Mouse (Mus musculus): ENCODE measurements around the gene Pfn1. TPM values are rescaled to one million over a fixed set of nuclear protein-coding genes. Genes with fewer than 3 reads are reported as not detected.
A peak's percentile ranks its signal among the peaks of the same experiment; 100 is the strongest.

The Pfn1 gene
- polyA plus RNA-seq (2017; shearing (Covaris generic)), result 1,000 to 10,000 TPM; 3,037 to 4,758 (median 3,214) TPM

GRCm38 (mm10) chr11:70654198-70654922 is at the start of gene Pfn1:
TSS of gene Pfn1 (minus strand) at chr11:70654644.
- peak; percentile 45 for ATAC-seq

DNA sequence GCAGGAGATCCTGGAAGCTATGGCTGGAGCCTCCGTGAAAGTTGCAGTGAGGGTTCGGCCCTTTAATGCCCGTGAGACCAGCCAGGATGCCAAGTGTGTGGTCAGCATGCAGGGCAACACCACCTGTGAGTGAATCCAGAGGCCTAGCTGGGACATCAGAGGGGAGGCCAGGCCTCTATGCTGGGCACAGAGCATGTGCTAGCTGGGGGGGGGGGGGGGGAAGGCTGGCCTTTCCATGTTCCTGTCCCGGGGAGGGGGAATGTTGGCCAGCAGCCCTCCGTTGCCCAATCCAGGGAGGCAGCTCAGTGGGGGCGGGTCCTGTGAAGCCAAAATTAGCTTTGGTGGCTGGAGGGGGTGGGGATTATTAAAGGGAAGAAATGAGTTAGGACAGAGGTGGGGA is 48.3 kb upstream of the Pfn1 start:
- ATAC-seq, result no peak

- ATAC-seq, result no peak
Measured at GRCm38 (mm10) chr11:70701984-70702733, 47.7 kb upstream of the Pfn1 start.

- ATAC-seq, result no peak
Measured at GRCm38 (mm10) chr11:70701221-70701955, 46.9 kb upstream of the Pfn1 start.

- ATAC-seq, result peak; percentile 26
Measured at GRCm38 (mm10) chr11:70700613-70701012, 46.2 kb upstream of the Pfn1 start.

- ATAC-seq, result peak; percentile 95
Measured at GRCm38 (mm10) chr11:70699722-70700556, 45.5 kb upstream of the Pfn1 start, which contains the start of the genes Inca1 and Kif1c. TSS of gene Inca1 (minus strand) at chr11:70700155. TSS of gene Kif1c (plus strand) at chr11:70700548.

DNA sequence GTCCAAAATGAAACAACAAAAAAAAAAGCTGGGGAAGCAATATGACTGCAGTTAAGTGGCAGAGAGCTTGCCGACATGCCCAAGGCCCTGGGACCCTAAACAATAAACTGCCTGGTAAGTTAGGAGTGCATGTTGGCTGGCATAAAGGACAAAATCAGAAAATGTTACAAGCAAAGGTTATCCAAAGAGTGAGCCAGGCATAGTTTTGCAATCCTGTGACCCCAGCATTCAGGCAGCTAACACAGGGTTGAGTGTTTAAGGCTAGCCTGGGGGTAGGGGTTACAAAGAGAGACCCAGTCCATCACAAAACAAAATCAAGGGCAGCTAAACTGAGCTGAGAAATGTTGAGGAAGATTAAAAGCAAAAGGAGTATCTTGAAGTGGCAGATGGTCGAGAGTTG is 44.6 kb upstream of the Pfn1 start:
- no peak for ATAC-seq

DNA sequence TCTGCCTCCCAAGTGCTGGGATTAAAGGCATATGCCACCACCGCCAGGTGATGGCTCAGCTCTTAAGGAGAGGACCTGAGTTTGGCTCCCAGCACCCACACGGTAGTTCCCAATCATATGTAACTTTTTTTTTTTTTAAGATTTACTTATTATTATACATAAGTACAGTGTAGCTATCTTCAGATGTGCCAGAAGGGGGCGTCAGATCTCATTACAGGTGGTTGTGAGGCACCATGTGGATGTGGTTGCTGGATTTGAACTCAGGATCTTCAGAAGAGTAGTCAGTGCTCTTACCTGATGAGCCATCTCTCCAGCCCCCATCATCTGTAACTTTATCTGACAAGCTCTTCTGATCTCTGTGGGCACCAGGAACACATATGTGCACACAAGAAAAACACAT is 42.9 kb upstream of the Pfn1 start:
- ATAC-seq, result no peak

DNA sequence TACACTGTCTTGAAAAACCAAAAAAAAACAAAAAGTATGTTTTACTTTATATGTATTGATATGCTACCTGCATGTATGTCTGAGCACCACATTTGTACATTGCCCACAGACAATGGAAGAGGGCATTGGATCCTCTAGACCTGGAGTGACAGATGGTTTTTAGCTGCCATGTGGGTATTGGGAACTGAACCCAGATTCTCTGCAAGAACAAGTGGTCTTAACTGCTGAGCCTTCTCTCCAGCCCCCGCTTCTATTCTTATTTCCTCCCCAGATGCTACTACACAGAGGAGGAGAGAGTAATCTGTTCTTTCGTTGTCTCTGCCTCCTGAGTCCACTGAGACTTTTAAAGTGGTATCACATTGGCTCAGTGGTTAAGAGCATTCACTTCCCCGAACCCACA is 39.1 kb upstream of the Pfn1 start:
- no peak for ATAC-seq

DNA sequence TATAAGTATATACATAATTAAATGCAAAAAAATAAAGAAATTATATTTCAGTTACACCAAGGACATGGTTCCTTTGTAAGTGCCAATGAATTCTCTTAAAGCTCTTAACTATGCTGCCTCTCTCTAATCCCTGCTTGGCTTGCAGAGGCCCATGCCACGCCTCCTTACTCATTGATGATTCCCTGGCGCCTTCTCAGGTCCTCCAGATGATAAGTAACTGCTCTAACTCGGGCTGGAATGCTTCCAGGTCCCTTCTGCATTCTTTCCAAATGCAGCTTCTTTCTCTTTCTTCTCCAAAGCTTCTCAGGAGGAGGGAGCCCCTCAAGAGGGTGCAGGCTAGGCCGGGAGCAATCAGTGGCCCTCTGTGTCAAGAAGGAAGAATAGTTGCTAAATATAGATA is 35.1 kb upstream of the Pfn1 start:
- no peak for ATAC-seq

DNA sequence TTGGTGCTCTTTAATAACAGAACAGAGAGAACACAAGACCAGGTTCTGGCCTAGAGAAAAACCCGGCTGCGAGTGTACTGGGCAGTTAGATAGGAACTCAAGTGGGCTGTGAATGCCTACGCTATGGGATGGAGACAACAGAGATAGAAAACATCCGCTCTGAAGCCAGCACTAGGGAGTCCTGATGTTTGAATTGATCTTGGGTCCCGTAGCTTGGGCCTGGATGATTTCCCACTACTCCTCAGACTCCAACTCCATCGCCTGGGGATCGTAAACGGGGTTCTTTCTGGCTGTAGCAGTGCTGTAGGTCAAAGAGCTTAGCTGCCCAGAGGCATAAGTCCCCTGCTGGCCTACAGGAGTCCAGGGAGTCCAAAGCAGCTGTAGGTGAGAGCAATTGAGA is 33.9 kb upstream of the Pfn1 start:
- no peak for ATAC-seq

GRCm38 (mm10) chr11:70687601-70688199 is 33.3 kb upstream of the Pfn1 start, which contains the start of gene Camta2:
TSS of gene Camta2 (minus strand) at chr11:70688105.
- ATAC-seq, result peak; percentile 80

DNA sequence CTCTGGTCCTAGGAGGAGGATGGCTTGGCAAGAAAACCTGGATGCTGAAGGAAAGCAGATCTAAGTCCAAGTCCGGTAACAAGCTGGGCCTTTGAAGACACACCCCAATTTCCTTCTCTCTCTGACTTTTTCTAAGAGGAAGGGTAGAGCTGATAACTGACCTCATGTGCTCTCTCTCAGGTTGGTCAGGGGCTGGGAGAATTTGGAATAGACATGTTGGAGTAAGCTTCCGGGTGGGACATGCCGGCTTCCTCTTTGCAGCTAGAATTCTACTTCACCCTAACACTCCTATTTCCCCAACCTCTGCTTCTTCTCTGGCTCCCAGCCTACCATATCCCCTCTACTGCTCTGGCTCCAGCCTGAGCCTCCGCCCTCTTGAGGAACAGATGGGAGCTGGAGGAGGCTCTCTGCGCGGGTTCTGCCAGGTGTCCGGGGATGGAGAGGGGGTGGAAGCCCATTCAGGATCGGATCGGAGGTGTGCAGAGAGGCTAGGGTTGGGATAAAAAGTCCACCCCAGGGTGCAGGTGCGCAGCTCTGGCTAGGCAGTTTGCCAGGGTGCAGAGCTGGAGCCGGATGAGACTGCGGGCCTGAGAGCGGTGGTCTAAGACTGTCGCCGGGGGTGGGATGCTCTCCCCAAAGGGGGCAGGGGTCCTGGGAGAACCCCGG is 32.6 kb upstream of the Pfn1 start:
- ATAC-seq, result peak; percentile 12

DNA sequence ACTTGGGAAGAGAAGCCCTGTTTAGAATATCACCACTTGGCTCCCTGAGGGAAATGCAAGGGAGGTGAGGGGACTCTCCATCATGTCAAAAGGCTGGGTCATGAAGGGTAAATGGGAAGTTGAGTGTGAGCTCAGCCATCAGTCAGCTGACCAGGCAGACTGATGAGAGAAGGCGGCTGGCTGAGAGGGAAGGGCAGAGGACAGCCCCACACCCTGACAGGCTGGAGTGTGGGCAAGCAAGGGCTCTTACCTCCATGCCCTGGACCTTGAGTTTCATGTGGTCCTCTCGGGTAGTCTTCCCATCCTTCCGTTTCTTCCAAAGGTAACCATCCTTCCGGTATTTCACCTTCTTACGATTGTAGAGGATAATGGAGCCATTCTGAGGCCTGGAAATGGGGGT is 29.2 kb upstream of the Pfn1 start:
- no peak for ATAC-seq

- ATAC-seq, result no peak
Measured at GRCm38 (mm10) chr11:70681897-70682581, 27.6 kb upstream of the Pfn1 start.

DNA sequence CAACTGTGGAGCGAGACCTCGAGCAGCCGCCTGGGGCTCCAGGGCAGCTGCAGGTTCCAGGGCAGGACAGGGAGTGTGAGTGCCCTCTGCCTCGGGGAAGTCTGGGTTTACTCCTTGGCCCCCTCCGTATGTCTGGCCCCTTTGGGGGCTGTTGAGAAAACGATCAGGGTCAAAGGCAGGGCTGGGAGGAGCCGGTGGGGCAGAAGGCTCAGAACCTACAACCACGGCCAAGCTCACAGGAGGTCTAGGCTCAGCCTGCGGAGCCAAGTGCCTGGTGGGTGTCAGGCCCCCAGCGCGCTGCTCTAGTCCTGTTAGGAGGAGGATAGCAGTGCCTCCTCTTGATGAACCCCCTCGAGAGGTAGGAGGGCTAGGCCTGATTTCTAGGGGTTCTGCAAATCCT is 26.7 kb upstream of the Pfn1 start:
- no peak for ATAC-seq

GRCm38 (mm10) chr11:70679894-70680293 is 25.4 kb upstream of the Pfn1 start:
- no peak for ATAC-seq

GRCm38 (mm10) chr11:70679361-70679760 is 24.9 kb upstream of the Pfn1 start:
- ATAC-seq, result no peak

DNA sequence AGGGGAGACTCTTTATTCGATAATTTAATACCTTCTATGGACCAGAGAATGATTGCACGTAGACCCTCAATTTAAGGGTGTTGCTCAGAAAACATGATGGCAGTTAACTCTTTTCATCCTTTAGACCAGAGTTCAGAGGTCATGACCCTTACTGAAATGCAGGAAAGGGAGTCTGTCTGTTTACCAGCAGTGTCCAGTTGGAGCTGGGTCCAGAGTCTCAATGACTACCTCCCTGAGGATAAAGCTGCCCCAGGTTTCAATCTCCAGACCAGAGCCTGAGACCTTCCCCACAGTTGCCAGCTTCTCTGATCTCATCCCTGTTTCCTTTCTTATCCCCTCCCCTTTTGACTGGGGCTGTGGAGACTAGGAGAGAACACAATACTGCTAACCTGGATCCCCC is 24.1 kb upstream of the Pfn1 start:
- ATAC-seq, result no peak

GRCm38 (mm10) chr11:70678092-70678491 is 23.6 kb upstream of the Pfn1 start:
- no peak for ATAC-seq

DNA sequence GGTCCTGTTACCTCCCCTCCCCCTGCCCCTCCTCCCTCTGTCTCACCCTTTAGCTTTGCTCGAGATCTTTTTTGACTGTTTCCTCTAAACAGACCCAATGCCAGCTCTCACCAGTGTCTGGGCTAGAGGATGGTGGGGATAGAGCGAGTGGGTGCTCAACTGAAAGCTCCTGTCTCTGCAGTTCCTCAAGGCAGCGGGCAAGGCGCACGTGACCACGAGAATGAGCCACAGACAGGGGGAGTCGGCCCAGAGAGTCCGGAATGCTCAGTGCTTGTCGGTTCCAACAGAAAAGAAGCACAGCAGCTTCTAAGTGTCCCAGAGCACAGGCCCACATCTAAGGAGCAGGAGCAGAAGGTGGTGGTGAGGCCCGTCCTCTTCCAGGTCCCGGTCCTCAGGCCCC is 20.1 kb upstream of the Pfn1 start:
- ATAC-seq, result no peak
